Mouse (Mus musculus) midbrain, embryonic 14.5 days (tissue): ENCODE results near the gene Hmbs. TPM values are rescaled to one million over a fixed set of nuclear protein-coding genes. Genes with fewer than 3 reads are reported as not detected.
A peak's percentile ranks its signal among the peaks of the same experiment; 100 is the strongest.
"Not testable (repeated sequence)": the region's sequence is repeated elsewhere in the genome, so short reads cannot be mapped to it uniquely, and the experiment has no call there.

Source experiments
- ATAC-seq: fragments of 200-750 bp; cut with Nextera tagmentation; 2 replicates; pipeline ENCODE4 v1.8.0; 2017; ENCODE audit warnings: moderate number of reproducible peaks, moderate library complexity; ENCODE audit not compliant: low FRiP score, low TSS enrichment
- DNase-seq: peaks from one replicate; pipeline ENCODE4 v3.0.0-alpha.2; 2015
- H3K27ac ChIP-seq: fragments of 300-500 bp; sonication (generic); replicated peaks from 2 replicates; pipeline ENCODE4 v1.5.1; 2014; ENCODE audit warnings: mild to moderate bottlenecking, low read depth, low read length, moderate library complexity
- H3K27me3 ChIP-seq: fragments of 300-500 bp; sonication (generic); 2 replicates; pipeline ENCODE4 v1.6.1; 2014; ENCODE audit warnings: low read length, control low read depth, mixed read lengths; ENCODE audit not compliant: control insufficient read depth, insufficient read depth
- H3K36me3 ChIP-seq: fragments of 300-500 bp; sonication (generic); 2 replicates; pipeline ENCODE4 v1.6.1; 2014; ENCODE audit warnings: low read length, control low read depth; ENCODE audit not compliant: control insufficient read depth, insufficient read depth
- H3K4me1 ChIP-seq: fragments of 300-500 bp; sonication (generic); 2 replicates; pipeline ENCODE4 v1.6.1; 2014; ENCODE audit warnings: mild to moderate bottlenecking, antibody characterized with exemption, low read length, control low read depth; ENCODE audit not compliant: control insufficient read depth, insufficient read depth
- H3K4me2 ChIP-seq: fragments of 300-500 bp; sonication (generic); 2 replicates; pipeline ENCODE4 v1.6.1; 2014; ENCODE audit warnings: mild to moderate bottlenecking, low read length, moderate library complexity
- H3K4me3 ChIP-seq: fragments of 300-500 bp; sonication (generic); replicated peaks from 2 replicates; pipeline ENCODE4 v1.5.1; 2014; ENCODE audit warnings: low read depth, low read length
- H3K9ac ChIP-seq: fragments of 300-500 bp; sonication (generic); replicated peaks from 2 replicates; pipeline ENCODE4 v1.6.1; 2014; ENCODE audit warnings: mild to moderate bottlenecking, low read length, moderate library complexity
- H3K9me3 ChIP-seq: fragments of 300-500 bp; sonication (generic); 2 replicates; pipeline ENCODE4 v1.6.1; 2016; ENCODE audit warnings: low read length, control low read depth, mixed read lengths; ENCODE audit not compliant: control insufficient read depth
- WGBS: fragments of 180-500 bp; shearing (Covaris S2); extraction: QIAGEN DNeasy Blood & Tissue Kit; methylation state at CpG from one replicate; pipeline ENCODE4 v1.1.7; 2014; 5-methylcytosine and 5-hydroxymethylcytosine counted together
- polyA plus RNA-seq: library from polyadenylated mRNA; unstranded; fragments of >200 nt; fragmentation: Nextera tagmentation; extraction: Ambion mirVana; gene quantifications from 2 replicates; pipeline ENCODE4 v1.2.1, GENCODE M21; 2014

Hmbs gene
- polyA plus RNA-seq, 1 experiment from 2014 or later = 64.7 TPM

- Histone ChIP-seq H3K36me3 (peaks cover 10% of the 10 kb centered on the region; the same call in 1 of the 2 replicates), H3K9me3 (no peaks in the 10 kb centered on the region), H3K27ac (no peak overlapping the region), H3K9ac (no peak overlapping the region), H3K4me1 (peaks cover 19% of the 10 kb centered on the region), H3K4me2 (no peak overlapping the region), H3K4me3 (no peak overlapping the region), H3K27me3 (no peaks in the 10 kb centered on the region)
- DNase-seq = no peak
- no peak for ATAC-seq
- 83% methylated on average over 5 of the region's 5 CpGs for WGBS
Measured at GRCm38 (mm10) chr9:44338574-44338973, 5.5 kb downstream of the Hmbs start.

- ATAC-seq = no peak
Measured at GRCm38 (mm10) chr9:44337436-44338169, 6.4 kb downstream of the Hmbs start.

GRCm38 (mm10) chr9:44336964-44337363, 7.1 kb downstream of the Hmbs start:
- H3K4me1 ChIP-seq = peaks cover 13% of the 10 kb centered on the region
- WGBS = 75% methylated on average over 3 of the region's 3 CpGs
- H3K27me3 ChIP-seq = no peaks in the 10 kb centered on the region
- no peaks in the 10 kb centered on the region for H3K9me3 ChIP-seq
- H3K4me3 ChIP-seq = peak overlapping the region; percentile 83; the same call in 1 of the 2 replicates
- peaks cover 25% of the 10 kb centered on the region for H3K36me3 ChIP-seq
- no peak overlapping the region for H3K27ac ChIP-seq
- no peak overlapping the region; the same call in 1 of the 2 replicates for H3K9ac ChIP-seq
- DNase-seq = no peak
- peak overlapping the region; percentile 94 for H3K4me2 ChIP-seq
- ATAC-seq = no peak

More at GRCm38 (mm10) chr9:44337436-44338169, 6.4 kb downstream of the Hmbs start:
- Histone ChIP-seq H3K36me3 (peaks cover 20% of the 10 kb centered on the region), H3K4me1 (peaks cover 13% of the 10 kb centered on the region), H3K27ac (no peak overlapping the region), H3K4me3 (no peak overlapping the region), H3K4me2 (peak overlapping the region; percentile 94), H3K9me3 (no peaks in the 10 kb centered on the region), H3K9ac (no peak overlapping the region), H3K27me3 (no peaks in the 10 kb centered on the region)
- WGBS = 69% methylated on average over 9 of the region's 9 CpGs
- no peak for DNase-seq

- ATAC-seq, H3K27me3 ChIP-seq, H3K27ac ChIP-seq, DNase-seq, H3K9ac ChIP-seq, H3K9me3 ChIP-seq: not testable (repeated sequence)
- 30% methylated on average over 4 of the region's 4 CpGs for WGBS
- peaks cover 13% of the 10 kb centered on the region for H3K4me1 ChIP-seq
- H3K36me3 ChIP-seq = peaks cover 28% of the 10 kb centered on the region
- H3K4me3 ChIP-seq = peak overlapping the region; percentile 83
- peak overlapping the region; percentile 94 for H3K4me2 ChIP-seq
Measured at GRCm38 (mm10) chr9:44336513-44336912, 7.5 kb downstream of the Hmbs start.

- Histone ChIP-seq H3K27ac (peak overlapping the region; percentile 89), H3K9ac (peak overlapping the region; percentile 91), H3K27me3 (no peaks in the 10 kb centered on the region), H3K36me3 (peaks cover 31% of the 10 kb centered on the region), H3K9me3 (no peaks in the 10 kb centered on the region), H3K4me1 (peaks cover 13% of the 10 kb centered on the region), H3K4me3 (peak overlapping the region; percentile 83), H3K4me2 (peak overlapping the region; percentile 94)
- no peak for ATAC-seq
- WGBS = 4% methylated on average over 5 of the region's 5 CpGs
- peak; percentile 24 for DNase-seq
Measured at GRCm38 (mm10) chr9:44336093-44336406, 8.0 kb downstream of the Hmbs start.

GRCm38 (mm10) chr9:44335331-44336092, 8.5 kb downstream of the Hmbs start:
- Histone ChIP-seq H3K36me3 (peaks cover 32% of the 10 kb centered on the region), H3K27ac (peak overlapping the region; percentile 89), H3K4me2 (peak overlapping the region; percentile 94), H3K9me3 (no peaks in the 10 kb centered on the region), H3K9ac (peak overlapping the region; percentile 91), H3K27me3 (no peaks in the 10 kb centered on the region), H3K4me1 (peaks cover 13% of the 10 kb centered on the region), H3K4me3 (peak overlapping the region; percentile 83)
- ATAC-seq (no peak; the same call in 1 of the 2 replicates), DNase-seq (peak; percentile 40)
- WGBS = under 1% methylated on average over 50 of the region's 50 CpGs

- H3K9ac ChIP-seq = peak within 1 kb of the TSS; percentile 91
- peak; percentile 99 for DNase-seq
- H3K36me3 ChIP-seq = peaks cover 38% of the 10 kb centered on the region
- ATAC-seq = peak; percentile 97
- H3K4me1 ChIP-seq = peaks cover 13% of the 10 kb centered on the region
- under 1% methylated on average over 91 of the region's 91 CpGs for WGBS
- peak within 1 kb of the TSS; percentile 83 for H3K4me3 ChIP-seq
- H3K27ac ChIP-seq = peak within 1 kb of the TSS; percentile 89
- H3K9me3 ChIP-seq = no peaks in the 10 kb centered on the region
- H3K27me3 ChIP-seq = no peaks in the 10 kb centered on the region
- H3K4me2 ChIP-seq = peak within 1 kb of the TSS; percentile 94
Measured at GRCm38 (mm10) chr9:44334396-44335330, 9.4 kb downstream of the Hmbs start, which contains the start of gene H2afx. H2afx (plus strand) TSS chr9:44334694.

GRCm38 (mm10) chr9:44332918-44333638, 10.9 kb downstream of the Hmbs start:
- H3K36me3 ChIP-seq = peaks cover 47% of the 10 kb centered on the region
- DNase-seq = no peak

More at GRCm38 (mm10) chr9:44332918-44333638, 10.9 kb downstream of the Hmbs start:
- peaks cover 16% of the 10 kb centered on the region for H3K4me1 ChIP-seq
- ATAC-seq = no peak
- H3K4me3 ChIP-seq = no peak overlapping the region
- H3K9me3 ChIP-seq = no peaks in the 10 kb centered on the region
- H3K27ac ChIP-seq = no peak overlapping the region
- H3K4me2 ChIP-seq = no peak overlapping the region
- 96% methylated on average over 13 of the region's 13 CpGs for WGBS
- H3K27me3 ChIP-seq = no peaks in the 10 kb centered on the region
- H3K9ac ChIP-seq = no peak overlapping the region
